Mouse (Mus musculus) heart, embryonic 10.5 days (tissue): ENCODE data around the gene Cacna1g. TPM values are rescaled to one million over a fixed set of nuclear protein-coding genes. Genes with fewer than 3 reads are reported as not detected.

ENCODE experiments used
- DNase-seq: peaks from one replicate; pipeline ENCODE4 v3.0.0-alpha.2; 2017; ENCODE audit warnings: low spot score
- H3K27ac ChIP-seq: fragments of 300-500 bp; sonication (generic); 2 replicates; pipeline ENCODE4 v1.5.1; 2016; ENCODE audit warnings: mild to moderate bottlenecking
- H3K27me3 ChIP-seq: fragments of 300-500 bp; sonication (generic); 2 replicates; pipeline ENCODE4 v1.6.1; 2016; ENCODE audit warnings: mild to moderate bottlenecking; ENCODE audit not compliant: poor library complexity, insufficient read depth, severe bottlenecking
- H3K36me3 ChIP-seq: fragments of 300-500 bp; sonication (generic); 2 replicates; pipeline ENCODE4 v1.6.1; 2016; ENCODE audit warnings: mild to moderate bottlenecking, moderate library complexity
- H3K4me1 ChIP-seq: fragments of 300-500 bp; sonication (generic); 2 replicates; pipeline ENCODE4 v1.6.1; 2016; ENCODE audit warnings: mild to moderate bottlenecking
- H3K4me3 ChIP-seq: fragments of 300-500 bp; sonication (generic); 2 replicates; pipeline ENCODE4 v1.5.1; 2016; ENCODE audit warnings: mild to moderate bottlenecking, moderate library complexity
- H3K9me3 ChIP-seq: fragments of 300-500 bp; sonication (generic); 2 replicates; pipeline ENCODE4 v1.6.1; 2016; ENCODE audit warnings: mild to moderate bottlenecking, moderate library complexity
- WGBS: fragments of 180-500 bp; shearing (Covaris S2); methylation state at CpG from one replicate; pipeline ENCODE4 v1.1.7; 2016; 5-methylcytosine and 5-hydroxymethylcytosine counted together
- polyA plus RNA-seq: library from polyadenylated mRNA; unstranded; fragments of >200 nt; fragmentation: Nextera tagmentation; extraction: Ambion mirVana; gene quantifications from 2 replicates; pipeline ENCODE4 v1.2.1, GENCODE M21; 2016

Cacna1g gene
- polyA plus RNA-seq, 1 experiment from 2014 or later: 2.4 TPM

- peak overlapping the region; percentile 65 for H3K4me3 ChIP-seq
- no peaks in the 10 kb centered on the region for H3K9me3 ChIP-seq
- peaks cover 83% of the 10 kb centered on the region for H3K27me3 ChIP-seq
- peaks cover 25% of the 10 kb centered on the region for H3K36me3 ChIP-seq
- peaks cover 37% of the 10 kb centered on the region for H3K4me1 ChIP-seq
- peak overlapping the region; percentile 84 for H3K27ac ChIP-seq
- DNase-seq: no peak
- 4% methylated on average over 55 of the region's 55 CpGs for whole genome bisulfite sequencing
These were observed 17.2 kb upstream of the Cacna1g start for GRCm38 (mm10) chr11:94491035-94491748.

GRCm38 (mm10) chr11:94489745-94490144, 15.7 kb upstream of the Cacna1g start:
- no peak overlapping the region for H3K27ac ChIP-seq
- H3K9me3 ChIP-seq: no peaks in the 10 kb centered on the region
- no peak overlapping the region for H3K4me3 ChIP-seq
- H3K4me1 ChIP-seq: peaks cover 26% of the 10 kb centered on the region
- peaks cover 22% of the 10 kb centered on the region for H3K36me3 ChIP-seq
- 43% methylated on average over 4 of the region's 4 CpGs for WGBS
- peaks cover 94% of the 10 kb centered on the region for H3K27me3 ChIP-seq
- no peak for DNase-seq

GRCm38 (mm10) chr11:94488767-94489533, 15.0 kb upstream of the Cacna1g start:
- Histone ChIP-seq H3K27me3 (peaks cover 94% of the 10 kb centered on the region), H3K27ac (no peak overlapping the region), H3K9me3 (no peaks in the 10 kb centered on the region), H3K4me3 (no peak overlapping the region), H3K4me1 (peaks cover 23% of the 10 kb centered on the region), H3K36me3 (peaks cover 19% of the 10 kb centered on the region)
- no peak for DNase-seq
- 84% methylated on average over 11 of the region's 11 CpGs for WGBS

- H3K36me3 ChIP-seq: no peaks in the 10 kb centered on the region
- H3K27me3 ChIP-seq: peaks cover 93% of the 10 kb centered on the region
- H3K4me3 ChIP-seq: peak within 1 kb of the TSS; percentile 31
- 3% methylated on average over 24 of the region's 24 CpGs for WGBS
- peak; percentile 87 for DNase-seq
- no peaks in the 10 kb centered on the region for H3K9me3 ChIP-seq
- H3K4me1 ChIP-seq: peaks cover 21% of the 10 kb centered on the region
- no peak within 1 kb of the TSS for H3K27ac ChIP-seq
These were observed 12.0 kb upstream of the Cacna1g start, which contains the start of gene Spata20 for GRCm38 (mm10) chr11:94486001-94486400. TSS of gene Spata20 (minus strand) at chr11:94486179.

- WGBS: 76% methylated on average over 5 of the region's 5 CpGs
- H3K27ac ChIP-seq: no peak overlapping the region
- peaks cover 95% of the 10 kb centered on the region for H3K27me3 ChIP-seq
These were observed 11.2 kb upstream of the Cacna1g start for GRCm38 (mm10) chr11:94485223-94485622.

GRCm38 (mm10) chr11:94484636-94485035, 10.6 kb upstream of the Cacna1g start:
- peaks cover 96% of the 10 kb centered on the region for H3K27me3 ChIP-seq

More at GRCm38 (mm10) chr11:94485223-94485622, 11.2 kb upstream of the Cacna1g start:
- peaks cover 17% of the 10 kb centered on the region; the same call in 1 of the 2 replicates for H3K4me1 ChIP-seq
- H3K4me3 ChIP-seq: no peak overlapping the region
- no peak for DNase-seq
- H3K36me3 ChIP-seq: no peaks in the 10 kb centered on the region
- H3K9me3 ChIP-seq: no peaks in the 10 kb centered on the region

GRCm38 (mm10) chr11:94483921-94484320, 9.9 kb upstream of the Cacna1g start:
- no peak overlapping the region for H3K27ac ChIP-seq
- H3K9me3 ChIP-seq: no peaks in the 10 kb centered on the region
- no peak overlapping the region for H3K4me3 ChIP-seq
- H3K36me3 ChIP-seq: no peaks in the 10 kb centered on the region
- no peak for DNase-seq
- 0 out of 2 replicates have a peak, but pooled peaks cover 10% of the 10 kb centered on the region for H3K4me1 ChIP-seq
- H3K27me3 ChIP-seq: peaks cover 96% of the 10 kb centered on the region
- 81% methylated on average over 14 of the region's 14 CpGs for WGBS

More at GRCm38 (mm10) chr11:94484636-94485035, 10.6 kb upstream of the Cacna1g start:
- Histone ChIP-seq H3K36me3 (no peaks in the 10 kb centered on the region), H3K4me1 (peaks cover 12% of the 10 kb centered on the region; the same call in 1 of the 2 replicates), H3K9me3 (no peaks in the 10 kb centered on the region), H3K27ac (no peak overlapping the region), H3K4me3 (no peak overlapping the region)
- 86% methylated on average over 9 of the region's 9 CpGs for WGBS
- DNase-seq: no peak

GRCm38 (mm10) chr11:94483436-94483835, 9.4 kb upstream of the Cacna1g start:
- WGBS: 61% methylated on average over 11 of the region's 11 CpGs
- H3K4me3 ChIP-seq: no peak overlapping the region
- no peaks in the 10 kb centered on the region for H3K36me3 ChIP-seq
- 0 out of 2 replicates have a peak, but pooled peaks cover 10% of the 10 kb centered on the region for H3K4me1 ChIP-seq
- H3K9me3 ChIP-seq: no peaks in the 10 kb centered on the region
- H3K27ac ChIP-seq: no peak overlapping the region
- DNase-seq: no peak
- peaks cover 96% of the 10 kb centered on the region for H3K27me3 ChIP-seq

GRCm38 (mm10) chr11:94482738-94483137, 8.7 kb upstream of the Cacna1g start:
- 89% methylated on average over 11 of the region's 11 CpGs for WGBS
- Histone ChIP-seq H3K9me3 (no peaks in the 10 kb centered on the region), H3K27me3 (peaks cover 96% of the 10 kb centered on the region), H3K36me3 (no peaks in the 10 kb centered on the region), H3K27ac (no peak overlapping the region), H3K4me1 (0 out of 2 replicates have a peak, but pooled peaks cover 10% of the 10 kb centered on the region), H3K4me3 (no peak overlapping the region)
- no peak for DNase-seq

GRCm38 (mm10) chr11:94481963-94482362, 8.0 kb upstream of the Cacna1g start:
- H3K36me3 ChIP-seq: no peaks in the 10 kb centered on the region
- 0 out of 2 replicates have a peak, but pooled peaks cover 10% of the 10 kb centered on the region for H3K4me1 ChIP-seq
- H3K9me3 ChIP-seq: no peaks in the 10 kb centered on the region
- DNase-seq: no peak
- peaks cover 96% of the 10 kb centered on the region for H3K27me3 ChIP-seq
- 86% methylated on average over 7 of the region's 7 CpGs for WGBS
- H3K4me3 ChIP-seq: no peak overlapping the region
- no peak overlapping the region for H3K27ac ChIP-seq

GRCm38 (mm10) chr11:94480382-94480781, 6.4 kb upstream of the Cacna1g start:
- H3K27ac ChIP-seq: no peak overlapping the region
- no peaks in the 10 kb centered on the region for H3K9me3 ChIP-seq
- no peaks in the 10 kb centered on the region for H3K36me3 ChIP-seq
- DNase-seq: no peak
- 84% methylated on average over 9 of the region's 9 CpGs for WGBS
- H3K27me3 ChIP-seq: peaks cover 99% of the 10 kb centered on the region
- H3K4me3 ChIP-seq: no peak overlapping the region
- H3K4me1 ChIP-seq: peaks cover 11% of the 10 kb centered on the region; the same call in 1 of the 2 replicates

- no peaks in the 10 kb centered on the region for H3K9me3 ChIP-seq
- no peak overlapping the region for H3K27ac ChIP-seq
- H3K36me3 ChIP-seq: no peaks in the 10 kb centered on the region
- no peak for DNase-seq
- H3K27me3 ChIP-seq: peaks cover 98% of the 10 kb centered on the region
- H3K4me3 ChIP-seq: no peak overlapping the region
- peaks cover 31% of the 10 kb centered on the region for H3K4me1 ChIP-seq
- 76% methylated on average over 6 of the region's 6 CpGs for WGBS
These were observed 3.7 kb upstream of the Cacna1g start for GRCm38 (mm10) chr11:94477651-94478050.

- no peak overlapping the region for H3K27ac ChIP-seq
- H3K27me3 ChIP-seq: peaks cover 99% of the 10 kb centered on the region
- no peaks in the 10 kb centered on the region for H3K9me3 ChIP-seq
- H3K36me3 ChIP-seq: no peaks in the 10 kb centered on the region
- H3K4me1 ChIP-seq: peaks cover 46% of the 10 kb centered on the region
- H3K4me3 ChIP-seq: 0 out of 2 replicates have a peak overlapping the region, but pooled peaks have one; percentile 17
- 16% methylated on average over 11 of the region's 11 CpGs for WGBS
- no peak for DNase-seq
These were observed 1.7 kb upstream of the Cacna1g start for GRCm38 (mm10) chr11:94475722-94476121.
